Mouse (Mus musculus) megakaryocyte-erythroid progenitor cell, adult 5-6 weeks (primary cell): ENCODE results near the gene Slc35e3. TPM values are rescaled to one million over a fixed set of nuclear protein-coding genes. Genes with fewer than 3 reads are reported as not detected.
"Not testable (repeated sequence)": the region's sequence is repeated elsewhere in the genome, so short reads cannot be mapped to it uniquely, and the experiment has no call there.

Experiments
- ATAC-seq: replicated peaks from 2 replicates; pipeline ENCODE4 v1.8.0; 2016; ENCODE audit warnings: mild to moderate bottlenecking, inconsistent platforms; ENCODE audit not compliant: severe bottlenecking, poor library complexity, low FRiP score, low TSS enrichment
- total RNA-seq, 2 experiments: library from RNA; stranded (forward) in 1 of 2; stranded (reverse) in 1 of 2; fragments of 200-1000, 215-1000 nt in 1 of 2; fragments of >200 nt in 1 of 2; fragmentation: Nextera tagmentation in 1 of 2; gene quantifications; 2 replicates each; pipeline ENCODE4 v1.2.3; 2014 to 2017

Slc35e3 gene
- total RNA-seq, 2 experiments from 2014 or later, result 5.2 to 7.2 TPM

DNA sequence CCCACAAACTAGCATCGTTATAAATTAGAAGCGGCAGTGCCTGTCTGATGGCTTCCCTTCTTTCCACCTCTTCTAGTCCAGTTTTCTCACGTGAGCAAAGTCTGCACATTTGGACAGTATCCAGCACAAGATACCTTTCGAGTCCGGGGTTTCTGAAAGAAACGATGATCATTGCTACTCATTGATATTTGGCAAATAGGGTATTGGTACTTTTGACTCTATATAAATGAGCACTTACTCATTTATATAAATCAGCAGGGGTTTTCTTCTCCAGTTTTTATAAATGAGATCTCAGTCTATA lies 6.6 kb downstream of the Slc35e3 start:
- no peak for ATAC-seq

DNA sequence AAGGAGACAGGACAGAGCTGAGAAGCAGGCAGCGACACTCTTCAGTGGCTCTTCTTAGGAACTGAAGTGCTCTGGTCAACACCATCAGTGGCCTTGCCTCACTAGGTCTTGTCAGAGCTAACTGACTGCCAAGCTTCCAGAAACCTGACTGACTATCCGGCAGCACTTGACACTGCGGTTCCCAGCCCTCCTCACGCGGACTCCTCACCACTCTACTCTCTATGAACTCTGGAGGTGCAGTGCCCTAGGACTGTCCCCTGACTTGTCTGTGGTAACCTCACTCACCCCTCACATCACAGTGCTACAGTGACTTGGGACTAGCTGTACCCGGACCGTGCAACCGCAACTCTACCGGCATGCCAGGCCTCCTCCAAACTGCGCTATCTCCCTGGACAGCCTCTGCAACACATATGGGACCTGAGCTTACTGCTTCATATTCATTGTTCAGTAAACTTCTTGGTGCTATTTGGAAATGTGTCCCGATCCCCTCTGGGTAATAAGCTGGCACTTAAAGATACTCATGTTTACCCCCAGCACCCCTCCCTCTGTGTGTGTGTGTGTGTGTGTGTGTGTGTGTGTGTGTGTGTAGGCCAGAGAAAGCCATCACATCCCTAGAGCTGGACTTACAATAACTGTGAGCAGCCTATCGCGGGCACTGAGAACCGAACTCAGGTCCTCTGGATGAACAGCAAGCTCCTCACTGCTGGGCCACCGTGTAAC lies 7.1 kb downstream of the Slc35e3 start:
- peak; percentile 44 for ATAC-seq

GRCm38 (mm10) chr10:117738140-117738921 lies 7.8 kb downstream of the Slc35e3 start:
- ATAC-seq, result peak; percentile 42

GRCm38 (mm10) chr10:117737498-117737897 lies 8.7 kb downstream of the Slc35e3 start:
- not testable (repeated sequence) for ATAC-seq

DNA sequence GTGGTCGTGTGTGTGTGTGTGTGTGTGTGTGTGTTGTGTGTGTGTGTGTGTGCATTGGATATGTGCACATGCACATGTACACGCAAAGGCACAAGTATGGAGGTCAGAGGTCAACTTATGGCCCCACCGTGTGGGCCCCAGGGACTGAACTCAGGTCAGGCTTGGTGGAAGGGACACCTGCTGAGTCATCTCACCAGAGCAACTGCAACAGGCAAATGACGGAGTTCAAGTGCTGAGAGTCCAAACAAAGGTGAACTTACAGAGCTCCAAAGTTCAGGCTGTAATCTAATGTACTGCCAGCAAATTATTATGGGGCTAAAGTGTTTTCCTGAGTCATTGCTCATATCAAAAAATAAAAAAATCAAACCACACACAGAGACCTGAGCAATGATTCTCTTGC lies 9.1 kb downstream of the Slc35e3 start:
- no peak for ATAC-seq

- no peak for ATAC-seq
Measured at GRCm38 (mm10) chr10:117736573-117736972, 9.6 kb downstream of the Slc35e3 start.

- not testable (repeated sequence) for ATAC-seq
Measured at GRCm38 (mm10) chr10:117735396-117735795, 10.8 kb downstream of the Slc35e3 start.

- not testable (repeated sequence) for ATAC-seq
Measured at GRCm38 (mm10) chr10:117734104-117734852, 11.9 kb downstream of the Slc35e3 start.

DNA sequence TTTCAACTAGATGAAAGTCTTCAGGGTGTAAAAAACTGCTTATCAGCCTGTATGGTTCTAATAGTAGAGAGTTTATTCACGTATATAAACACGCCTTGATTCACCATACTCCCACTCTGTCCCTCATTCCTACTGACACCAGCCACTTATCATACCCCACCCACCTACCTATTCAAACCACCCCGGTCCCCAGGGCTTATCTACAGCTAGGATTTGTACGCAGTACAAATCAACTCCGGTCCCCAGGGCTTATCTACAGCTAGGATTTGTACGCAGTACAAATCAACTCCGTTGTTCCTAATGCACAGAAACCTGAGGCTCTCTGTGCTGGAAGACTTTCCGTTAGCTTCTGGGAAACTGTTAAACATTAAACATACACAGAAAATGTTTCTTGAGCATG lies 12.5 kb downstream of the Slc35e3 start:
- ATAC-seq, result not testable (repeated sequence)

DNA sequence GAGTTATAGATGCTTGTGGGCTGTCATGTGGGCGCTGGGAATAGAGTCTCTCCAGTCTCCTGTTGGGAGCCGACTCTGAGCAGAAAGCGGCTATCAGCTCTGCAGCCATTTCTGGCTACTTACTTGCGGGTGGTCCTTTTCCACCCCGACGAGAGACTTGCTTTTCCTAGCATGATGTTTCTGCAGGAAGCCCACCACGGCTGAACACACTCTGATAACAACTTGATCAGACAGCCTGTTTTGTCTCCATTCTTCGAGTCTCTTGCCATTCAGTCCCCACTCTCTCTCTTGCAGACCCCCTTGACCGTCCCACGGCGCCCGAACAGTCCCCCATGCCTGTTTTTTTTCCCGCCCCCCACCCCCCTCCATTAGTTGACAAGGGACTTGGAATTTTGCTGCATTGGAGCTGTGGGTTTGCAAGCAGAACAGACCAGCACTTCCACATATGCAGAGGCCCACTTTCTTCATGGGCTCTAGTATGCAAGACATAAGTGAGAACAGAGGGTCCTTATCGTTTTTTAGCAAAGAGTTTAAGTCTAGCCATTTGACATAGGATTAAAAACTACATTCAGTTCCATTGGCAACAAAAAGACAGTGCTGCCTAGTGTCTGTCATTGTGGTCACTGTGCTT lies 13.1 kb downstream of the Slc35e3 start:
- no peak for ATAC-seq

GRCm38 (mm10) chr10:117732184-117732583 lies 14.0 kb downstream of the Slc35e3 start:
- ATAC-seq, result peak; percentile 92

GRCm38 (mm10) chr10:117731244-117732101 lies 14.7 kb downstream of the Slc35e3 start:
- peak; percentile 72 for ATAC-seq

- ATAC-seq, result no peak
Measured at GRCm38 (mm10) chr10:117730637-117731203, 15.4 kb downstream of the Slc35e3 start.

- no peak for ATAC-seq
Measured at GRCm38 (mm10) chr10:117730140-117730539, 16.0 kb downstream of the Slc35e3 start.

DNA sequence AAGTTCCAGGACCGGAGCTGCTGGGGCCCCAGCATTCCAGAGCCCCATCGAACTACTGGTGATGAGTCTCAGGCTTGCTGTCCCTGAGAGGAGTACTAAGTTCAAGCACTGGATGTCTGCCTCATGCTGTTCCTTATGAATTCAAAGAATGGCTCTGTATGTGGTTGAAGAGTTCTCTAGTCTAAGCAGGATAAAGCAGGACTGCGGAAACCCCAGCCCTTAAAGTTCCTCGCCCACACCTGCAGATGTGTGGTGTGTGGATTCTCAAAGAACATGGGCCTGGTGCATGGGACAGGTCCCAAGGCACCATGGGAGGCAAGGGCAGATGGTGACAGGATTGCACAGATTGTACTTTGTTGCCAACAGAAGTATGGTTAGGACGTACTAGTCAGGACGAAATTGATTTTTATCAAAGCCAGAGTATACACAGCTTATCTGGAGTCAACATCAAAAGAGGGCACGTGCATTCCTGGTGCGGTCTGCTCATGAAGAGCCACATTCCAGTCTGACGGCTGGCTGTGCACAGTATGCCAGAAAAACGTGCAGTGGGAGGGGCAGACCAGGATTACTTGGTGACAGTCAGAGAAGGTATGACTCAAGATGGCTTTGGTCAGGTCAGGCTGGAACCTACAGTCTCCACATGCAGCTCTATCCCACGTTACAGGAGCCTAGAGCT lies 16.9 kb downstream of the Slc35e3 start:
- ATAC-seq, result no peak

- no peak for ATAC-seq
Measured at GRCm38 (mm10) chr10:117728574-117728973, 17.6 kb downstream of the Slc35e3 start.

DNA sequence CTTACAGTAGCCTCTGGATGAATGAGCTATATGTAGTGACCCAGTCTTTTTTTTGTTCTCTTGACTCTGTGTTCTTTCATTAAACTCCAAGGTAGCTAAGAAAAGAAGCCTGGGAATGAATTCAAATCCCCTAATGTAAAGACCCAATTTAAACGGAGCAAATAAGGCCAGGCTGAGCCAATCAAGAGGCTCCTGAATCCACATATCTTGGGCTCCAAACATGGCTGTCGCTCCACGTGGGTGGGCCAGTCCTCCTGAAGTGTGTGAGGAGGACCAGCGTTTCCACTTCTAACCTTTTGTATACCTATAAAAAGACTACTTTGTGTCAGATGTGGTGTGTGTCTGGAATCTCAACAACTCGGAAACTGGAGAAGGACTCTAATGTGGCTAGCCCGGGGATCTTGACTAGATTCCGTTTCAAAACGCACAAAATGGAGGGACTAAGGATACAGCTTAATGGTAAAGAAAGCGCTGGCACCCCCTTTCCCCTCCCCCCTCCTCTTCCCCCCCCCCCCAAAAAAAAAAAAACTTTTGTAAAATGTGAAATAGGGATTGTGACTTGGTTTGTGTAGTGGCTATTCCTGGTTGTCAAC lies 18.6 kb downstream of the Slc35e3 start:
- no peak for ATAC-seq

- no peak for ATAC-seq
Measured at GRCm38 (mm10) chr10:117726888-117727385, 19.2 kb downstream of the Slc35e3 start.
